29 mouse cellular contexts compared by ENCODE assay signal in genomic region chr1:164208437-164208836, GRCm38 (mm10). TPM values are rescaled to one million over a fixed set of nuclear protein-coding genes. Genes with fewer than 3 reads are reported as not detected.
A peak's percentile ranks its signal among the peaks of the same experiment; 100 is the strongest.
DNase-seq lines count a peak whose midpoint lies in the region; ATAC-seq and TF ChIP-seq lines count a peak whose summit lies in the region.
"Had no signal": no experiment of that assay in that cellular context is flagged by ENCODE, and none has a peak within 500 bp of the region (broad histone marks: within the 10 kb centered on the region; RNA-seq: fewer than 3 reads in every experiment).

No protein-coding gene starts in this region.

- ATAC-seq in intestine, embryonic 16.5 days = 0 out of 2 replicates have a peak, but pooled peaks have one; percentile 32
- no peak for ATAC-seq in intestine, embryonic 15.5 days
- ATAC-seq in liver, embryonic 14.5 days (ENCODE audit: insufficient read depth) = peak; percentile 41; the same call in 1 of the 2 replicates
- ATAC-seq in stomach, postnatal 0 days (ENCODE audit: low FRiP score, low TSS enrichment) = peak; percentile 86
- ATAC-seq: forebrain, postnatal 0 days; hindbrain, postnatal 0 days; midbrain, embryonic 15.5 days had no signal

- no peaks in the 10 kb centered on the region for H3K9me3 ChIP-seq in intestine, embryonic 16.5 days (ENCODE audit: control insufficient read depth, low read length)
- H3K9me3 ChIP-seq in intestine, embryonic 15.5 days = no peaks in the 10 kb centered on the region
- H3K9me3 ChIP-seq in liver, embryonic 14.5 days (ENCODE audit: control insufficient read depth, low read length) = no peaks in the 10 kb centered on the region
- H3K9me3 ChIP-seq in stomach, postnatal 0 days (ENCODE audit: control insufficient read depth, low read length) = no peaks in the 10 kb centered on the region
- H3K9me3 ChIP-seq: hindbrain, embryonic 12.5 days; limb, embryonic 12.5 days; midbrain, embryonic 10.5 days; midbrain, embryonic 15.5 days; neural tube, embryonic 15.5 days had no signal

- TF ChIP-seq EP300 in liver, embryonic 14.5 days (IDR thresholded peaks at IDR 0.05; ENCODE audit: low read depth) = no peak
- TF ChIP-seq EP300 in stomach, postnatal 0 days (optimal IDR thresholded peaks at IDR 0.05) = no peak

- no peak overlapping the region for H3K4me3 ChIP-seq in intestine, embryonic 16.5 days (ENCODE audit: low read length)
- no peak overlapping the region for H3K4me3 ChIP-seq in intestine, embryonic 15.5 days (replicated peaks)
- H3K4me3 ChIP-seq in liver, embryonic 14.5 days (ENCODE audit: insufficient read depth in 1 of 2, low read depth in 2 of 2, low read length in 2 of 2) = no peak overlapping the region
- H3K4me3 ChIP-seq in stomach, postnatal 0 days (ENCODE audit: low read depth, low read length) = no peak overlapping the region
- H3K4me3 ChIP-seq: erythroblast, embryonic 14.5 days; hindbrain, embryonic 12.5 days; limb, embryonic 12.5 days; midbrain, embryonic 10.5 days; midbrain, embryonic 15.5 days; neural tube, embryonic 15.5 days had no signal

- H3K4me1 ChIP-seq in intestine, embryonic 16.5 days (ENCODE audit: control insufficient read depth, insufficient read depth, low read length) = no peaks in the 10 kb centered on the region
- H3K4me1 ChIP-seq in intestine, embryonic 15.5 days (replicated peaks) = no peaks in the 10 kb centered on the region
- H3K4me1 ChIP-seq in liver, embryonic 14.5 days (replicated peaks; ENCODE audit: control insufficient read depth in 2 of 2, insufficient read depth in 2 of 2, low read length in 1 of 2) = peaks cover 0 to 3% of the 10 kb centered on the region in 2 experiments; a peak in 1 of 4 replicates
- no peaks in the 10 kb centered on the region for H3K4me1 ChIP-seq in stomach, postnatal 0 days (replicated peaks; ENCODE audit: control insufficient read depth, insufficient read depth)
- H3K4me1 ChIP-seq: hindbrain, embryonic 12.5 days; limb, embryonic 12.5 days; midbrain, embryonic 10.5 days; midbrain, embryonic 15.5 days; neural tube, embryonic 15.5 days had no signal

- no peak overlapping the region for H3K27ac ChIP-seq in intestine, embryonic 16.5 days (ENCODE audit: low read length)
- H3K27ac ChIP-seq in intestine, embryonic 15.5 days = no peak overlapping the region
- H3K27ac ChIP-seq in liver, embryonic 14.5 days = no peak overlapping the region
- H3K27ac ChIP-seq in stomach, postnatal 0 days (replicated peaks) = no peak overlapping the region
- H3K27ac ChIP-seq: hindbrain, embryonic 12.5 days; hindbrain, postnatal 0 days; limb, embryonic 12.5 days; midbrain, embryonic 10.5 days; midbrain, embryonic 15.5 days; neural tube, embryonic 15.5 days had no signal

- no peak for TF ChIP-seq CTCF in liver, embryonic 14.5 days (IDR thresholded peaks at IDR 0.05; ENCODE audit: low read depth)
- TF ChIP-seq CTCF in stomach, postnatal 0 days (IDR thresholded peaks at IDR 0.05; ENCODE audit: low read depth) = no peak

- 54% methylated on average over 2 of the region's 2 CpGs for WGBS in intestine, embryonic 16.5 days
- WGBS in intestine, embryonic 15.5 days = 55% methylated on average over 2 of the region's 2 CpGs
- WGBS in liver, embryonic 14.5 days (ENCODE audit: insufficient replicate concordance) = 57% methylated on average over 2 of the region's 2 CpGs
- WGBS in stomach, postnatal 0 days = 40% methylated on average over 2 of the region's 2 CpGs

- no peaks in the 10 kb centered on the region for H3K27me3 ChIP-seq in intestine, embryonic 16.5 days (replicated peaks; ENCODE audit: control insufficient read depth, insufficient read depth, low read length)
- H3K27me3 ChIP-seq in intestine, embryonic 15.5 days (replicated peaks) = no peaks in the 10 kb centered on the region
- H3K27me3 ChIP-seq in liver, embryonic 14.5 days (ENCODE audit: control insufficient read depth, insufficient read depth, low read length) = no peaks in the 10 kb centered on the region
- no peaks in the 10 kb centered on the region for H3K27me3 ChIP-seq in stomach, postnatal 0 days (ENCODE audit: control insufficient read depth, insufficient read depth, low read length)
- H3K27me3 ChIP-seq: CH12.LX; hindbrain, embryonic 12.5 days; limb, embryonic 12.5 days; midbrain, embryonic 15.5 days; neural tube, embryonic 15.5 days had no signal

- no peak overlapping the region for H3K4me2 ChIP-seq in intestine, embryonic 16.5 days (ENCODE audit: low read depth, low read length)
- H3K4me2 ChIP-seq in intestine, embryonic 15.5 days (replicated peaks) = no peak overlapping the region
- no peak overlapping the region for H3K4me2 ChIP-seq in liver, embryonic 14.5 days (ENCODE audit: low read depth)
- H3K4me2 ChIP-seq in stomach, postnatal 0 days (replicated peaks; ENCODE audit: low read depth) = no peak overlapping the region
- H3K4me2 ChIP-seq: heart, embryonic 11.5 days; hindbrain, embryonic 12.5 days; limb, embryonic 12.5 days; midbrain, embryonic 15.5 days; neural tube, embryonic 15.5 days had no signal

- no peak overlapping the region for H3K9ac ChIP-seq in intestine, embryonic 16.5 days (ENCODE audit: low read depth, low read length)
- H3K9ac ChIP-seq in intestine, embryonic 15.5 days = no peak overlapping the region
- no peak overlapping the region for H3K9ac ChIP-seq in liver, embryonic 14.5 days (replicated peaks)
- H3K9ac ChIP-seq in stomach, postnatal 0 days (ENCODE audit: low read length) = no peak overlapping the region
- H3K9ac ChIP-seq: forebrain, postnatal 0 days; hindbrain, embryonic 12.5 days; limb, embryonic 12.5 days; midbrain, embryonic 15.5 days; neural tube, embryonic 15.5 days had no signal

- H3K36me3 ChIP-seq in intestine, embryonic 16.5 days (ENCODE audit: control insufficient read depth, insufficient read depth, low read length) = no peaks in the 10 kb centered on the region
- H3K36me3 ChIP-seq in intestine, embryonic 15.5 days = no peaks in the 10 kb centered on the region
- no peaks in the 10 kb centered on the region for H3K36me3 ChIP-seq in liver, embryonic 14.5 days (replicated peaks; ENCODE audit: control insufficient read depth, insufficient read depth, low read depth)
- H3K36me3 ChIP-seq in stomach, postnatal 0 days (ENCODE audit: control insufficient read depth, insufficient read depth, low read length) = no peaks in the 10 kb centered on the region
- H3K36me3 ChIP-seq: hindbrain, embryonic 12.5 days; limb, embryonic 12.5 days; midbrain, embryonic 10.5 days; midbrain, embryonic 15.5 days; neural tube, embryonic 15.5 days had no signal

- peak; percentile 12 for DNase-seq in lung, postnatal 36 days
- no peak for DNase-seq in lung, postnatal 25 days (ENCODE audit: low spot score)
- DNase-seq in liver, embryonic 14.5 days (ENCODE audit: low read depth in 3 of 3, low spot score in 3 of 3) = peak; percentile 16 to 30 (median 24)
- DNase-seq in stomach, postnatal 0 days (ENCODE audit: low spot score) = peak; percentile 33
- DNase-seq in frontal cortex, postnatal 14 days (ENCODE audit: low spot score in 2 of 2) = no peak
- no peak for DNase-seq in left cerebral cortex, adult 8-10 months (ENCODE audit: low spot score in 2 of 2)
- DNase-seq: B cell, adult 2 months; cerebellum, adult 11-12 months; cerebellum, postnatal 10 days; forebrain, postnatal 0 days; gastrocnemius, postnatal 14 days; heart, postnatal 36 days; kidney, adult 11 months; lung, adult 2 months; lung, postnatal 10 days; retina, postnatal 1 day; right cerebral cortex, postnatal 14 days; thymus, postnatal 14 days had no signal

RNA-seq across cellular contexts. Expression of gene Slc19a2, which starts 40.4 kb away (rescaled TPM):
- polyA plus RNA-seq in intestine, embryonic 16.5 days (2015; fragmentation: Nextera tagmentation; extraction: Ambion mirVana) = 10.9 and 11.3 TPM in 2 replicates
- 11.6 and 14.2 TPM in 2 replicates for polyA plus RNA-seq in intestine, embryonic 15.5 days (2015; fragmentation: Nextera tagmentation; extraction: Ambion mirVana)
- 12.8 and 13.0 TPM in 2 replicates for polyA plus RNA-seq in liver, embryonic 14.5 days (2012; rRNA removed)
- polyA plus RNA-seq in liver, embryonic 14.5 days (2014; fragmentation: Nextera tagmentation; extraction: Ambion mirVana) = 19.6 and 19.8 TPM in 2 replicates
- polyA plus RNA-seq in stomach, postnatal 0 days (2015; fragmentation: Nextera tagmentation; extraction: Ambion mirVana) = 14.8 and 15.3 TPM in 2 replicates
- total RNA-seq in left cerebral cortex, adult 8-10 months (2022) = 10 to 100 TPM; 12.6 to 15.1 (median 13.7) TPM

RNA-seq across cellular contexts. Expression of gene F5, which starts 56.8 kb away (rescaled TPM):
- 0.32 and 0.36 TPM in 2 replicates for polyA plus RNA-seq in intestine, embryonic 16.5 days (2015; fragmentation: Nextera tagmentation; extraction: Ambion mirVana)
- polyA plus RNA-seq in intestine, embryonic 15.5 days (2015; fragmentation: Nextera tagmentation; extraction: Ambion mirVana) = 0.43 and 0.44 TPM in 2 replicates
- 6.7 and 8.3 TPM in 2 replicates for polyA plus RNA-seq in liver, embryonic 14.5 days (2012; rRNA removed)
- polyA plus RNA-seq in liver, embryonic 14.5 days (2014; fragmentation: Nextera tagmentation; extraction: Ambion mirVana) = 11.6 and 11.9 TPM in 2 replicates
- polyA plus RNA-seq in stomach, postnatal 0 days (2015; fragmentation: Nextera tagmentation; extraction: Ambion mirVana) = 1.5 and 1.6 TPM in 2 replicates
- 1 to 10 TPM in 2 of 4 experiments, under 1 TPM in 2; 0.33 to 3.9 (median 1.0) TPM for total RNA-seq in left cerebral cortex, adult 8-10 months (2022)

Comparison
In these comparisons a context has a peak if more than half of its experiments do, and no peak if none do; other contexts are left out.
1. DNase-seq: peak in lung, postnatal 36 days (single experiment), liver, embryonic 14.5 days (3 of 3) and stomach, postnatal 0 days (single experiment); none in lung, postnatal 25 days (single experiment), frontal cortex, postnatal 14 days (0 of 2) and left cerebral cortex, adult 8-10 months (0 of 2).